Mouse (Mus musculus): Measurements from ENCODE around the gene Riox1. TPM values are rescaled to one million over a fixed set of nuclear protein-coding genes. Genes with fewer than 3 reads are reported as not detected.

The Riox1 gene
- polyA plus RNA-seq, 1 experiment from 2014 or later: 8.3 TPM

GRCm38 (mm10) chr12:83949776-83950492 lies 474 bp upstream of the Riox1 start:
- no peak for ATAC-seq (ENCODE audit: extremely low read depth, insufficient number of reproducible peaks, low FRiP score, low TSS enrichment)
- 22% methylated on average over 11 of the region's 11 CpGs for WGBS

GRCm38 (mm10) chr12:83950840-83951701 lies 663 bp downstream of the Riox1 start:
- H3K36me3 ChIP-seq: peaks cover 21% of the 10 kb centered on the region
- peak overlapping the region; percentile 78 for H3K27ac ChIP-seq (replicated peaks)
- peak overlapping the region; percentile 93 for H3K9ac ChIP-seq
- peak; percentile 35; the same call in 1 of the 2 replicates for ATAC-seq (ENCODE audit: extremely low read depth, insufficient number of reproducible peaks, low FRiP score, low TSS enrichment)
- H3K4me3 ChIP-seq: peak overlapping the region; percentile 81
- H3K9me3 ChIP-seq: no peaks in the 10 kb centered on the region
- peaks cover 37% of the 10 kb centered on the region for H3K4me1 ChIP-seq
- no peaks in the 10 kb centered on the region for H3K27me3 ChIP-seq (replicated peaks)
- H3K4me2 ChIP-seq: peak overlapping the region; percentile 99
- WGBS: under 1% methylated on average over 108 of the region's 116 CpGs

More at GRCm38 (mm10) chr12:83949776-83950492, 474 bp upstream of the Riox1 start:
- peak overlapping the region; percentile 81 for H3K4me3 ChIP-seq
- peak overlapping the region; percentile 78; the same call in 1 of the 2 replicates for H3K27ac ChIP-seq (replicated peaks)
- no peaks in the 10 kb centered on the region for H3K27me3 ChIP-seq (replicated peaks)
- H3K9ac ChIP-seq: peak overlapping the region; percentile 93
- peaks cover 21% of the 10 kb centered on the region for H3K36me3 ChIP-seq
- peak overlapping the region; percentile 99 for H3K4me2 ChIP-seq
- peaks cover 37% of the 10 kb centered on the region for H3K4me1 ChIP-seq
- H3K9me3 ChIP-seq: no peaks in the 10 kb centered on the region

- H3K4me3 ChIP-seq: peak overlapping the region; percentile 81
- peak overlapping the region; percentile 99 for H3K4me2 ChIP-seq
- peak overlapping the region; percentile 93 for H3K9ac ChIP-seq
- no peak overlapping the region for H3K27ac ChIP-seq (replicated peaks)
- WGBS: 39% methylated on average over 32 of the region's 32 CpGs
- no peak for ATAC-seq (ENCODE audit: extremely low read depth, insufficient number of reproducible peaks, low FRiP score, low TSS enrichment)
- H3K27me3 ChIP-seq (replicated peaks): no peaks in the 10 kb centered on the region
- peaks cover 35% of the 10 kb centered on the region for H3K4me1 ChIP-seq
- H3K9me3 ChIP-seq: no peaks in the 10 kb centered on the region
- peaks cover 21% of the 10 kb centered on the region for H3K36me3 ChIP-seq
Observed at GRCm38 (mm10) chr12:83951711-83952575, 1.5 kb downstream of the Riox1 start.

- peaks cover 6% of the 10 kb centered on the region for H3K4me1 ChIP-seq
- no peak for ATAC-seq (ENCODE audit: extremely low read depth, insufficient number of reproducible peaks, low FRiP score, low TSS enrichment)
- H3K4me2 ChIP-seq: no peak overlapping the region
- H3K27ac ChIP-seq (replicated peaks): no peak overlapping the region
- peaks cover 6% of the 10 kb centered on the region for H3K36me3 ChIP-seq
- H3K9ac ChIP-seq: no peak overlapping the region
- 88% methylated on average over 9 of the region's 9 CpGs for WGBS
- H3K4me3 ChIP-seq: no peak overlapping the region
- H3K9me3 ChIP-seq: no peaks in the 10 kb centered on the region
- H3K27me3 ChIP-seq (replicated peaks): no peaks in the 10 kb centered on the region
Observed at GRCm38 (mm10) chr12:83958278-83958677, 7.9 kb downstream of the Riox1 start.

DNA sequence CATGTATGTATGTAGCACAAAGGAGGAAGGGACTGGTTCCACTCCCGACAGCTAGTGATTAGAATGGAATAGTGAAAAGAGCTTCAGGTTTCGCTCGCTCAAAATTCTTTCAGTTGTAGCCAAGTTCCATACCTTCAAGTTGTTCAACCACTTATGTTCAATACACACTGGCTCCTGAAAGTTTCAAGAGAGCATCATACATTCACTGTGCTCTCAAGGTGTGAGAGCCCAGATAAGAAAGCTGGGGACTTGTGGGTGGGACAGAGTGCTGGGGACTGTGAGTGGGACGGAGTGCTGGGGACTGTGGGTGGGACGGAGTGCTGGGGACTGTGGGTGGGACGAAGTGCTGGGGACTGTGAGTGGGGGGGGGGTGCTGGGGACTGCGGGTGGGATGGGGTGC lies 14.8 kb downstream of the Riox1 start:
- Histone ChIP-seq H3K9ac (no peak overlapping the region), H3K27me3 (replicated peaks) (no peaks in the 10 kb centered on the region), H3K9me3 (no peaks in the 10 kb centered on the region), H3K27ac (replicated peaks) (no peak overlapping the region), H3K36me3 (no peaks in the 10 kb centered on the region), H3K4me3 (no peak overlapping the region), H3K4me2 (no peak overlapping the region), H3K4me1 (no peaks in the 10 kb centered on the region)
- WGBS: 70% methylated on average over 7 of the region's 7 CpGs
- ATAC-seq (ENCODE audit: extremely low read depth, insufficient number of reproducible peaks, low FRiP score, low TSS enrichment): no peak

DNA sequence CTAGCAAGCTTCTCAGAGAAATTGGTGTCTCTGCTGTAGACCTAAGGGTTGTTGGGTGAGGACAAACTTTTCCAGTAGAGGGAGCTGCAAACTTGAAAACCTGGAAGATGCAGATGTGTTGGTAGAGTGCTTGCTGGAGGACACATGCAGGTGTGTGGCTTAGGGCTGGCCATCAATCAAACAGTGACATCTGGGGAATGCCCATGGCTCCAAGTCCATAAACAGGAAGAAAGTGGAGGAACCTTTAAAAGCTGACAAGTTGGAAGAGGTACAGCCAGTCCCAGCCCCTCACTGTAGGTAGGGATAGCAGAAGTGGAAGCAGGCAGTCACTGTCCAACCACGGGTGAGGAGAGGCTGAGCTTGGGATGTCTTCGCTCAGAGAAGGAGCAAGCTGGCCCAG lies 21.7 kb downstream of the Riox1 start:
- no peak overlapping the region for H3K4me2 ChIP-seq
- H3K36me3 ChIP-seq: no peaks in the 10 kb centered on the region
- H3K27ac ChIP-seq (replicated peaks): no peak overlapping the region
- no peaks in the 10 kb centered on the region for H3K4me1 ChIP-seq
- no peaks in the 10 kb centered on the region for H3K9me3 ChIP-seq
- no peaks in the 10 kb centered on the region for H3K27me3 ChIP-seq (replicated peaks)
- no peak overlapping the region for H3K4me3 ChIP-seq
- no peak for ATAC-seq (ENCODE audit: extremely low read depth, insufficient number of reproducible peaks, low FRiP score, low TSS enrichment)
- 59% methylated on average over 2 of the region's 2 CpGs for WGBS
- no peak overlapping the region for H3K9ac ChIP-seq

- peaks cover 7% of the 10 kb centered on the region for H3K4me1 ChIP-seq
- no peaks in the 10 kb centered on the region for H3K27me3 ChIP-seq (replicated peaks)
- no peak overlapping the region for H3K4me2 ChIP-seq
- no peak for ATAC-seq (ENCODE audit: extremely low read depth, insufficient number of reproducible peaks, low FRiP score, low TSS enrichment)
- no peaks in the 10 kb centered on the region for H3K36me3 ChIP-seq
- no peaks in the 10 kb centered on the region for H3K9me3 ChIP-seq
- H3K27ac ChIP-seq (replicated peaks): no peak overlapping the region
- 77% methylated on average over 6 of the region's 6 CpGs for WGBS
- no peak overlapping the region for H3K4me3 ChIP-seq
- no peak overlapping the region for H3K9ac ChIP-seq
Observed at GRCm38 (mm10) chr12:83978862-83979261, 28.5 kb downstream of the Riox1 start.

DNA sequence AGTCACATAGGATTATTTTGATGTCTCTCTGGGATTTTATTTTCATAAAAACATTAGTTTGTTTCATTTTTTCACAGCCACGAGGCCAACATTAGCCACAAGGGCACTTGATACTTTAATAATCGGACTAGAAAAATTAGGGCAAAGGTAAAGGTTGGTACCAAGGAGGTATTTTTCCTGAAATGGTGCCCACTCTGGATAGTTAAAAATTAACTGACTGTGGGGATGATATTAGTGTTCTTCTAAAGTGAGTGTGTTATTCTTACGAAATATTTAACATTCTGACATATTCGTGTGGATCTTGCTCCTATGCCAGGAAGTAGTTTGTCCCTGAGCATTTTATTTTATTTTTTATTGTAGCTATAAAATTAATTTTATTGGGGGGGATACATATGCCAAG lies 31.2 kb downstream of the Riox1 start:
- no peaks in the 10 kb centered on the region for H3K27me3 ChIP-seq (replicated peaks)
- 85% methylated on average over 4 of the region's 4 CpGs for WGBS
- H3K27ac ChIP-seq (replicated peaks): no peak overlapping the region
- no peak for ATAC-seq (ENCODE audit: extremely low read depth, insufficient number of reproducible peaks, low FRiP score, low TSS enrichment)
- H3K9me3 ChIP-seq: no peaks in the 10 kb centered on the region
- H3K4me2 ChIP-seq: no peak overlapping the region
- no peak overlapping the region for H3K4me3 ChIP-seq
- no peaks in the 10 kb centered on the region for H3K36me3 ChIP-seq
- peaks cover 10% of the 10 kb centered on the region for H3K4me1 ChIP-seq
- no peak overlapping the region for H3K9ac ChIP-seq

- H3K4me1 ChIP-seq: peaks cover 30% of the 10 kb centered on the region
- no peak within 1 kb of the TSS for H3K9ac ChIP-seq
- H3K36me3 ChIP-seq: peaks cover 7% of the 10 kb centered on the region
- H3K27me3 ChIP-seq (replicated peaks): no peaks in the 10 kb centered on the region
- WGBS: 79% methylated on average over 4 of the region's 4 CpGs
- ATAC-seq (ENCODE audit: extremely low read depth, insufficient number of reproducible peaks, low FRiP score, low TSS enrichment): no peak
- H3K9me3 ChIP-seq: 0 out of 2 replicates have a peak, but pooled peaks cover 5% of the 10 kb centered on the region
- H3K4me3 ChIP-seq: no peak within 1 kb of the TSS
- no peak within 1 kb of the TSS for H3K4me2 ChIP-seq
- H3K27ac ChIP-seq (replicated peaks): no peak within 1 kb of the TSS
Observed at GRCm38 (mm10) chr12:83984752-83985151, 34.3 kb downstream of the Riox1 start, which contains the start of gene Heatr4. Gene Heatr4, minus strand, starts transcription at chr12:83984852.

- no peaks in the 10 kb centered on the region for H3K27me3 ChIP-seq (replicated peaks)
- 13% methylated on average over 8 of the region's 8 CpGs for WGBS
- H3K4me1 ChIP-seq: peaks cover 27% of the 10 kb centered on the region
- H3K36me3 ChIP-seq: peaks cover 17% of the 10 kb centered on the region
- peak overlapping the region; percentile 72 for H3K4me2 ChIP-seq
- H3K4me3 ChIP-seq: peak overlapping the region; percentile 71
- ATAC-seq (ENCODE audit: extremely low read depth, insufficient number of reproducible peaks, low FRiP score, low TSS enrichment): no peak
- peak overlapping the region; percentile 90 for H3K9ac ChIP-seq
- H3K27ac ChIP-seq (replicated peaks): peak overlapping the region; percentile 99
- 0 out of 2 replicates have a peak, but pooled peaks cover 5% of the 10 kb centered on the region for H3K9me3 ChIP-seq
Observed at GRCm38 (mm10) chr12:83987242-83987582, 36.8 kb downstream of the Riox1 start.

Measured in heart, embryonic 13.5 days (tissue).